Comparison of ENCODE assay signal across 8 mouse cellular contexts in the genomic region with DNA sequence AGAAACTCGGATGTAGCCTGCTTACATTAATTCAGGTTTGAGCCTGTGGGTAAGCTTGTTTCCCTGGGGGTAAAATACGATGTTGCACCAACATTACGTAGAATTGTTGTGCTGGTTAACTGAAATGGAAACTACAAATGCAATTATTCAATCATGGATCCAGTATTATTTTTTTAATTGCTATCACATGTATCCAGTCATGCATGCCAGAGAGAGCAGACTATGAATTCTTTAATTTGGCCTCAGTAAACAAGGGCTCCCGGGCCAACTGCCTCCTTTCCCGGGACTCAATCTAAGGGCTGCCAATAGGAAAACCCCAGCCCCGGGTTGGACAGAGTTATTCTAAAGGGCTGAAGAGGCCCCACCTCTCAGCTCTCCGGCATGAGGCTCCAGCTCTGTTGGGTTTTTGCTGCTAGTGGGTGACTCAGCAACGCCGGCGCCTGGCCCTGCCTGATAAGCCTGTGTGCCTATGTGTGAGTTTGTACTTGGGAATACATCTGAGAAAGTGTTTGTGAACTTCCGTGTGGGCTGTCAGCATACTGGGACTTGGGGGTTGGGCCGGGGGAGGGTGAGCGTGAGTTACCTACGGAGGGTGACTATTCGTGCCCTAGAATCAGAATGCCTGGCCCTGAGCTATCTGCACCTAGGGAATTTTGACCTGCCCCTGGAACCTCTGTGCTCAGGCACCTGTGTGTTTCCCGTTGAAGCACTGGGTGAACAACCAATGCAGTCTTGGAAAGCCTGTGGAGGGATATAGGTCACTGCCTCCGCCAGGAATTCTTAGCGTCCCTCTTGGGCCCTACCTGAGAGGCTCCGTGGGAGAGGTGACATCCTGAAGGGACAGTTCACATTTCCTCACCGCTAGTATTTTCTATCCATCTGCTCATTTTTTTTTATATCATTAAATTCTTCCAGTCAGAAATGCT. TPM values are rescaled to one million over a fixed set of nuclear protein-coding genes. Genes with fewer than 3 reads are reported as not detected.
DNase-seq lines count a peak whose midpoint lies in the region; ATAC-seq and TF ChIP-seq lines count a peak whose summit lies in the region.

No protein-coding gene starts in this region.

- no peaks in the 10 kb centered on the region for H3K9me3 ChIP-seq in limb, embryonic 13.5 days

- no peak overlapping the region for H3K4me2 ChIP-seq in limb, embryonic 13.5 days (replicated peaks)

- intact Hi-C loops in left cerebral cortex, adult 2 months (cut with DNase I), result loop anchor here (2.0 to 5.0 kb wide), 2 partner anchors 39 to 160 kb away; no protein-coding TSS in a partner anchor
- intact Hi-C loops in left cerebral cortex, postnatal 10 days (cut with DNase I), result loop anchor here (5.0 kb wide), 1 partner anchor 159 kb away; no protein-coding TSS in a partner anchor
- intact Hi-C loops in heart, postnatal 10 days (cut with DNase I), result loop anchor here (5.0 kb wide), 1 partner anchor 159 kb away; no protein-coding TSS in a partner anchor

- no peaks in the 10 kb centered on the region for H3K36me3 ChIP-seq in limb, embryonic 13.5 days

- 36% methylated on average over 20 of the region's 20 CpGs for WGBS in limb, embryonic 13.5 days

- peak; percentile 34 to 43 for DNase-seq in left cerebral cortex, adult 2 months (ENCODE audit: extremely low spot score in 1 of 2, low spot score in 2 of 2)
- DNase-seq in left cerebral cortex, postnatal 10 days (ENCODE audit: extremely low spot score in 1 of 2, low spot score in 2 of 2), result no peak
- DNase-seq in R1 (ENCODE audit: low read depth, low spot score), result peak; percentile 55
- peak; percentile 24 for DNase-seq in embryo, embryonic 11.5 days (ENCODE audit: low read depth, low spot score)
- peak; percentile 71 to 75 for DNase-seq in heart, postnatal 10 days
- peak; percentile 13 for DNase-seq in ovary, postnatal 14 days (ENCODE audit: low spot score)
- DNase-seq in cerebellum, postnatal 14 days, result no peak

- H3K9ac ChIP-seq in limb, embryonic 13.5 days, result 0 out of 2 replicates have a peak overlapping the region, but pooled peaks have one; percentile 3

- H3K4me1 ChIP-seq in limb, embryonic 13.5 days, result peaks cover 24% of the 10 kb centered on the region

- ATAC-seq in limb, embryonic 13.5 days (ENCODE audit: low FRiP score, low read depth), result no peak

- no peak overlapping the region for H3K4me3 ChIP-seq in left cerebral cortex, adult 2 months
- H3K4me3 ChIP-seq in limb, embryonic 13.5 days, result no peak overlapping the region

- peaks cover 5% of the 10 kb centered on the region; the same call in 1 of the 2 replicates for H3K27me3 ChIP-seq in limb, embryonic 13.5 days

- H3K27ac ChIP-seq in left cerebral cortex, adult 2 months, result peak overlapping the region; percentile 50
- no peak overlapping the region for H3K27ac ChIP-seq in limb, embryonic 13.5 days

- TF ChIP-seq CTCF in left cerebral cortex, adult 2 months (IDR thresholded peaks at IDR 0.05), result no peak

RNA-seq across cellular contexts. Expression of gene Epb41, which starts 1.6 kb away (rescaled TPM):
- 10 to 100 TPM; 40.7 to 41.7 TPM for total RNA-seq in left cerebral cortex, adult 2 months (2021)
- 10 to 100 TPM; 28.9 to 31.9 TPM for total RNA-seq in left cerebral cortex, postnatal 10 days (2021)
- total RNA-seq in heart, postnatal 10 days (2021), result 100 to 1,000 TPM in 1 of 2 experiments, 10 to 100 TPM in 1; 86.0 to 131 TPM
- 70.4 and 78.8 TPM in 2 replicates for polyA plus RNA-seq in limb, embryonic 13.5 days (2015; fragmentation: Nextera tagmentation; extraction: Ambion mirVana)

RNA-seq across cellular contexts. Expression of gene Gm10300, which starts 2.2 kb away (rescaled TPM):
- total RNA-seq in left cerebral cortex, adult 2 months (2021), result not detected
- under 1 TPM in 1 of 2 experiments, not detected in 1; 0.15 TPM for total RNA-seq in left cerebral cortex, postnatal 10 days (2021)
- total RNA-seq in heart, postnatal 10 days (2021), result under 1 TPM in 1 of 2 experiments, not detected in 1; 0.10 TPM
- 0.08 TPM in 1 of 2 replicates, not detected in the other for polyA plus RNA-seq in limb, embryonic 13.5 days (2015; fragmentation: Nextera tagmentation; extraction: Ambion mirVana)

Comparison
In these comparisons a context has a peak if more than half of its experiments do, and no peak if none do; other contexts are left out.
1. DNase-seq: peak in left cerebral cortex, adult 2 months (2 of 2), R1 (single experiment), embryo, embryonic 11.5 days (single experiment), heart, postnatal 10 days (2 of 2) and ovary, postnatal 14 days (single experiment); none in left cerebral cortex, postnatal 10 days (0 of 2) and cerebellum, postnatal 14 days (0 of 2).